Mouse (Mus musculus): ENCODE data around the gene Dcdc2b. TPM values are rescaled to one million over a fixed set of nuclear protein-coding genes. Genes with fewer than 3 reads are reported as not detected.

Gene Dcdc2b
- polyA plus RNA-seq, 2 experiments from 2014 or later = 3.9 to 7.0 TPM

- no peak for ATAC-seq
Measured at GRCm38 (mm10) chr4:129576863-129577491, 37.1 kb downstream of the Dcdc2b start.

DNA sequence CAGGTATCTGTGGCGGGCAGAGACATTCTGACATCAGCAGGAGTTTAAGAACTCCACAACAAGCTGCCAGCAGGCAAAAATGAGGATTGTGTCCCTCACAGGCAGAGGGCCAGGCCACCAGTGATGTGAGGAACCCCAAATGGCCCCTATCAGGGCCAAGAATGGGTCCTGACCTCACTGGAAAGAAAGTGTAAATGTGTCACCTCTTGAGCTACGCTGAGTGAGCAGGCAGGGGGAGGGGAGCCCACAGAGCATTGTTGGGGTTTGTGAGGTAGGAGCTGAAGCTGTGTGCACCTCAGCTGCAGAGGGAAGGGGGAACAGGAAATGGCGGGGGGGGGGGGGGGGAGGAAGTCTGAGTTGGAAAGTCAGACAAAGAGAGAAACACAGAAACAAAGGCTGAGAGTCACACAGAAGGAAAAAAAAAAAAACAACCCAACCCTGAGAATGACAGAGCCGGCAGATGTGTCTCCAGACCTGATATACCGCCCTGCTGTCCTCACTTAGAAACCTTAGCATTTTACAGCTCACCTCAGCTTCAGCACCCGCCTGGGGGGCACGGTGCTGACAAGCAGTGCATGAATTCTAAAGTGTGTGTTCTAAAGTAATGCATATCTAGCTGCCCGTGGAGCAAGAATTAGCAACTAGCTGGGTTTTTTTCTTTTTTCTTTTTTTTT lies 38.7 kb downstream of the Dcdc2b start:
- peak; percentile 76 for ATAC-seq

DNA sequence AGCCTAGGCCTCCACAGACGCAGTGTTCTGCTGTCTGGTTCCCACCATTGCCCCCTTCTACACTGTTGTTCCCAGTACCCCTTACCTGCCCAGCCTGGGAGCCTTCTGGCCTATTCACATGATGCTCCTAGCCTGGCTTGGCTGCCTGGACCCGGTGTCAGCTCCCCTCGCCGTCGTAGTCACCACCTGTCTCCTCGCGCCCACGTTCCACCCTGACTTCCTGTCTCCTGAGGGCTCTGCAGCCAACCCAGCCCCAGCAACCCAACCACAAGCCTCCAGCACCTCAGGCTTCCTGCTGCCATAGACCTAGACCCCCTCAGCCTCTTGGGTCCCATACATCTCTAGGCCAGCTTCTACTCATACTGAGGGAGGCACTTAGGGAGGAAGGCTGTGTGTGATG lies 40.6 kb downstream of the Dcdc2b start, which contains the start of gene Lck:
Gene Lck (minus strand): TSS at position 212 of the 400 bp plus-strand sequence.
- ATAC-seq = peak; percentile 60

- no peak for ATAC-seq
Measured at GRCm38 (mm10) chr4:129573093-129573370, 41.0 kb downstream of the Dcdc2b start.

- peak; percentile 4 for ATAC-seq
Measured at GRCm38 (mm10) chr4:129572236-129573092, 41.6 kb downstream of the Dcdc2b start.

- peak; percentile 2 for ATAC-seq
Measured at GRCm38 (mm10) chr4:129571551-129572084, 42.4 kb downstream of the Dcdc2b start.

- peak; percentile 52 for ATAC-seq
Measured at GRCm38 (mm10) chr4:129570028-129570427, 44.0 kb downstream of the Dcdc2b start.

- ATAC-seq = no peak
Measured at GRCm38 (mm10) chr4:129568366-129568765, 45.7 kb downstream of the Dcdc2b start.

- peak; percentile 53 for ATAC-seq
Measured at GRCm38 (mm10) chr4:129565139-129565538, 48.9 kb downstream of the Dcdc2b start.

GRCm38 (mm10) chr4:129563718-129564117 lies 50.3 kb downstream of the Dcdc2b start:
- no peak for ATAC-seq

DNA sequence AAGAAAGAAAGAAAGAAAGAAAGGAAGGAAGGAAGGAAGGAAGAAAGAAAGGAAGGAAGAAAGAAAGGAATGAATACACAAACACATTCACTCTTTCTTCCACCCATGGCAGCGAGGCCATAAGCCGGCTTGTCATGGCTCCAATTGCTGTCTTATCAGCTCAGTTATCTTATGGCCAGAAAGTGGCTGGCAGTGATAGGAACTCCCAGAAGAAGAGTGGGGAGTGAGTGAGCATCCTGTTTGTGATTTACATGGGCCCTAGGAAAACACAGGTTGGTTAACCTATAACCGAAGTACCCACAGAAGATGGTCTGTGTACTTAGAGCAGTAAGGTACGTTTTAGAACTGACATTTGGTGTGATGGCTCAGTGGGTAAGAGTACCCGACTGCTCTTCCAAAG lies 52.9 kb downstream of the Dcdc2b start:
- no peak for ATAC-seq

Other genes starting within 250 kb of the Dcdc2b start
- 1 to 10 TPM; 9.6 to 9.8 TPM for gene Zbtb8a, start 236.1 kb downstream of the Dcdc2b start, polyA plus RNA-seq (2017; shearing (Covaris generic))
- not detected for gene Zbtb8b, start 173.4 kb downstream of the Dcdc2b start, polyA plus RNA-seq (2017; shearing (Covaris generic))
- 10 to 100 TPM; 30.8 to 37.9 TPM for gene Bsdc1, start 152.7 kb downstream of the Dcdc2b start, polyA plus RNA-seq (2017; shearing (Covaris generic))
- gene Tssk3, start 123.2 kb downstream of the Dcdc2b start, polyA plus RNA-seq (2017; shearing (Covaris generic)) = not detected
- not detected for gene Fam229a, start 123.1 kb downstream of the Dcdc2b start, polyA plus RNA-seq (2017; shearing (Covaris generic))
- 1 to 10 TPM; 2.3 to 2.6 TPM for gene Marcksl1, start 100.7 kb downstream of the Dcdc2b start, polyA plus RNA-seq (2017; shearing (Covaris generic))
- gene Hdac1, start 71.5 kb downstream of the Dcdc2b start, polyA plus RNA-seq (2017; shearing (Covaris generic)) = 100 to 1,000 TPM; 270 to 328 TPM
- 1,000 to 10,000 TPM; 1,549 to 2,173 TPM for gene Lck, start 40.6 kb downstream of the Dcdc2b start, polyA plus RNA-seq (2017; shearing (Covaris generic))
- under 1 TPM in 1 of 2 experiments, not detected in 1; 0.86 TPM for gene Fam167b, start 35.7 kb downstream of the Dcdc2b start, polyA plus RNA-seq (2017; shearing (Covaris generic))
- 100 to 1,000 TPM; 337 to 353 TPM for gene Eif3i, start 13.6 kb downstream of the Dcdc2b start, polyA plus RNA-seq (2017; shearing (Covaris generic))
- gene Tmem234, start 13.6 kb downstream of the Dcdc2b start, polyA plus RNA-seq (2017; shearing (Covaris generic)) = 100 to 1,000 TPM; 254 to 306 TPM
- gene Iqcc, start 4.8 kb upstream of the Dcdc2b start, polyA plus RNA-seq (2017; shearing (Covaris generic)) = 10 to 100 TPM; 48.4 to 68.7 TPM
- gene Ccdc28b, start 9.7 kb upstream of the Dcdc2b start, polyA plus RNA-seq (2017; shearing (Covaris generic)) = 10 to 100 TPM; 28.6 to 39.5 TPM
- gene Txlna, start 26.8 kb upstream of the Dcdc2b start, polyA plus RNA-seq (2017; shearing (Covaris generic)) = 10 to 100 TPM; 19.8 to 29.3 TPM
- gene Kpna6, start 58.5 kb upstream of the Dcdc2b start, polyA plus RNA-seq (2017; shearing (Covaris generic)) = 10 to 100 TPM; 11.8 to 12.0 TPM
- 10 to 100 TPM in 1 of 2 experiments, 1 to 10 TPM in 1; 8.1 to 16.8 TPM for gene Tmem39b, start 82.6 kb upstream of the Dcdc2b start, polyA plus RNA-seq (2017; shearing (Covaris generic))
- 10 to 100 TPM; 24.8 to 39.1 TPM for gene Khdrbs1, start 128.0 kb upstream of the Dcdc2b start, polyA plus RNA-seq (2017; shearing (Covaris generic))
- 1,000 to 10,000 TPM; 1,309 to 1,442 TPM for gene Ptp4a2, start 197.0 kb upstream of the Dcdc2b start, polyA plus RNA-seq (2017; shearing (Covaris generic))

Measured in CD4-positive, CD25-positive, alpha-beta regulatory T cell, adult 4 months (primary cell).